Mouse (Mus musculus): Measurements from ENCODE around the gene Ccser1. TPM values are rescaled to one million over a fixed set of nuclear protein-coding genes. Genes with fewer than 3 reads are reported as not detected.

Ccser1 gene
- polyA plus RNA-seq (2012): 0.02 and 0.08 TPM in 2 replicates

GRCm38 (mm10) chr6:61179949-61180755 is at the start of gene Ccser1:
Gene Ccser1, plus strand, starts transcription at chr6:61180324.

Measured in megakaryocyte-erythroid progenitor cell, adult 5 weeks (primary cell).